Mouse (Mus musculus): ENCODE measurements around the gene Paip2b.
"Not testable (repeated sequence)": the region's sequence is repeated elsewhere in the genome, so short reads cannot be mapped to it uniquely, and the experiment has no call there.

Paip2b gene

GRCm38 (mm10) chr6:83802033-83802432 is 29.5 kb downstream of the Paip2b start:
- no peak for DNase-seq (ENCODE audit: low spot score in 2 of 2)

GRCm38 (mm10) chr6:83796686-83797085 is 34.9 kb downstream of the Paip2b start:
- no peak for DNase-seq (ENCODE audit: low spot score in 2 of 2)

DNA sequence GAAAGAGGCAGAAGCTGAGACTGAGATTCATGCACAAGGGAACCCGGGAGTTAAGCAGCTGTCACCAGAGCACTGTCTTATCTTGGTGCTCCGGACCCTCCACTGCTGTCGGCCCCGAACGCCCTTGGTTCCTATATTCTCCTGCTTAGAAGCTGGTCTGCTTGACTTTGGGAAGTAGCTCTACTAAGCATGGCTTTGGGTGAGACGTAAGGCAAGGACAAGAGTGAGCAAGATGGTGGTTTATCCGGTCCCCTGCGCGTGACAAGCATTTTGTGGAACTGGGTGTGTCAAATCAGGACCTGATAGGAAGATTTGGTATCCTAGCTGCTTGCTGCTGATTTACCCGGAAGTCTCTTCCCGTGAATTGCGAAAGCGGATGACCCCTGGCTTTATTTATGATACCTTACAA is 36.0 kb downstream of the Paip2b start:
- DNase-seq (ENCODE audit: low spot score in 2 of 2): no peak

- peak; percentile 92 to 97 for DNase-seq (ENCODE audit: low spot score in 2 of 2)
These were observed 36.7 kb downstream of the Paip2b start, which contains the start of gene Nagk for GRCm38 (mm10) chr6:83794760-83795296. Nagk (plus strand) TSS chr6:83794982.

GRCm38 (mm10) chr6:83791251-83791890 is 40.2 kb downstream of the Paip2b start:
- DNase-seq (ENCODE audit: low spot score in 2 of 2): no peak

DNA sequence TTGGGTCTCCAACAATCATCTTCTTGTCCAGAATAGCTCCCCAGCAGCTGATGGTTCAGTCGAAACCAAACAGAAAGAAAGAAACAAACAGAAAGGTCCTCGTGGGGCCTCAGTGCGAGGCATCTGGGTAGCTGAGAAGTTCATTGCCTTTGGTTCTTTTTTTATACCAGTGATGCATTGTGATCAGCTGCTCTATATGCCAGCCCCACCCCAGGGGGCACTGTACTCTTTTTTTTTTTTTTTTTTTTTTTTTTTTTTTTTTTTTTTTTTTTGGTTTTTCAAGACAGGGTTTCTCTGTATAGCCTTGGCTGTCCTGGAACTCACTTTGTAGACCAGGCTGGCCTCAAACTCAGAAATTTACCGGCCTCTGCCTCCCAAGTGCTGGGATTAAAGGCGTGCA is 41.0 kb downstream of the Paip2b start:
- not testable (repeated sequence) for DNase-seq (ENCODE audit: low spot score in 2 of 2)

DNA sequence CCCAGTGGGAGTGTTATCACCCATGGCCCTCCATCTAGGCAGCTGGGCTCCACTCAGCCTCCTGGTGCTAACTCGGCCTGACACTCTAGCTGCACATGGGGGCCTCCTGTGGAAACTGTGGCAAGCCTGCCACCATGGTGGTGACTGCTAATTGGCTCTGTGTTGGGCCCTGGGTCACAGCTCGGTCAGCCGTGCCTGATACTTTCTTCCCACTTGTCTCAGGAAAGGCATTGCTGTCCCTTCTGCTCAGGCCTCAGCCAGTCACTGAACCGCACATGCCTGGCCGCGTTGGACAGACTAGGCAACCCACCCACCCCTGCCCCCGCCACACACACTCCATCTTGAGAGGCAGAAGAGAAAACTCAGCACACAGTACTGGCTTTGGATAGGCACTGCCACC is 43.0 kb downstream of the Paip2b start:
- DNase-seq (ENCODE audit: low spot score in 2 of 2): no peak

DNA sequence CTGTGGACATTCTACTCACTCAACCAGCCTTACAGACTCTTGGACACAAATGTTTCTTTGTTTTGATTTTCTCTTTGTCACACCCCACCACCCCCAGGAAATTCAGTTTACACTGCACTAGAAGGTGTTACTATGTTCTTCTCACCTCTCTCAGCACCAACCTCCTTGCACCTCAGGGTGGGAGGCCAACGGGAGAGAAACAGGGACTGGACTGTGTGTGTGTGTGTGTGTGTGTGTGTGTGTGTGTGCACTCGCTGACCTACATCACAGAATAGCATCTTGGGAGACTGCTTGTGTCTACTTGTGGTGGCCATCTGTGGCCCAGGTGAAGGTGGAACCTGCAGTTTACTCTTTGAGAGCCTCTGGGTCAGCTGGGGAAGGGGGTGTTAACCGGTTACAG is 45.1 kb downstream of the Paip2b start:
- DNase-seq (ENCODE audit: low spot score in 2 of 2): no peak

DNA sequence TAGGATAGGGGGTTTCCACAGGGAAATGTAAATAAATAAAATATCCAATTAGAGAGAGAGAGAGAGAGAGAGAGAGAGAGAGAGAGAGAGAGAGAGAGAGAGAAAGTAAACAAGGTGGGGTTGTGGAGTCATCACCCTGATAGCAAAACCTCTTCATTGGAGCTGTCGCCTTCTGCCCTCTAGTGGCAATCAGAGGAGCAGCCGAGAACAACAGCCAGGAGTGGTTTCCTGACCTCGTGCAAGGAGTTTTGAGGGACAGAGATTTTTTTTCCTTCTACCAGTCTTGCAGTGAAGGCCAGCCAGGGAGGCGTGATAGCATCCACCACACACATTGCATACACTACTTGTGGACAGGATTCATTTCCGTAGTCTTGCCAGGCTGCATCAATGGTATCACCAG is 52.5 kb downstream of the Paip2b start:
- peak in 1 of 2 experiments; percentile 46 for DNase-seq (ENCODE audit: low spot score in 2 of 2)

DNA sequence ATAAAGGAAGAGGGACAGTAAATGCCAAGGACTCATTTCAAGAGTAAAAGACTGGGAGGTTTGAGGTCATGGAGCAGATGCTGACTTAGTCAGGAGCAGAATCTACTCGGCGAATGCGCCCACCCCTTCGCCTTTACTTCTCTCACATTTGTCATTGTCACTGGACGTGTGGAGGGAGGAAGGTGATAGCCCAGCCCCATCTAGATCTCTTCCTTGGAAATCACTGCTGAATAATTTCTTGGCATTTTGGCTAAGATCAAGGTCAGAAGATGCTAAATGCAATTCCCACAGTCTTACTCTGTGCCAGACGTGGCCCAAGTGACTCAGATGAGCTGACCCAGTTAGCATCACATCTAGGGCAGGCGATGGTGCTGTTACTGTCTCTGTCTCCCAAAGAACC is 53.2 kb downstream of the Paip2b start:
- no peak for DNase-seq (ENCODE audit: low spot score in 2 of 2)

DNA sequence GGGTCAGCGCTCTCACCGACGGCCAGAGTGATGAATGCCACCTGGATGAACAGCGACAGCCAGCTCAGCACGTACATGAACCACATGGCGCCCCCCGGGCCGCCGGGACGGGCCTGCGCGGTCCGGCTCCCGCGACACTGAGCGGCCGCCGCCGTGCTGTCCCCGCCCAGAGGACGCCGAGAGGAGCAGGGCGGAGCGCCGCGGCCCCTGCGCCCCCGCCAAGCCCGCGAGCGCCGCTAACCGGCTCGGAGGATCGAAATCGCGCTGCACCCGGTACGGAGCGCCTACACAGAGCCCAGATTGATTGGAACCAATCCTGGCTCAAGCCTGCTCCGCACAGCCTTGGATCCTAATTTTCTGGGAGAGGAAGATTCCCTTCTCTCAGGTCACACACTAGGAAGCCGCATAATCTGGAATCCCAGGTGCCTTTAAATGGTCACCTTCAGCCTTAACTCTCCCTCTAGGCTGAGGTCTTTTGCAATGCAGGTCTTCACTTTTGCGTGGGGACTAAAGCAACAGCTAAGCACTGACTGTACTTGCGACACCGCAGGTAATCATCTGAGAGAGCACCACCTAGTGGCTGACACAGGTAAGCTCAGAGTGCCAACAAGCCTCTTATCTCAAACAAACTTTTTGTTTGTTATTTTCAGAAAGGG is 55.8 kb downstream of the Paip2b start, which contains the start of gene Tex261:
Gene Tex261, minus strand, starts transcription at position 176 of the 656 bp plus-strand sequence.
- DNase-seq (ENCODE audit: low spot score in 2 of 2): peak; percentile 90 to 95

DNA sequence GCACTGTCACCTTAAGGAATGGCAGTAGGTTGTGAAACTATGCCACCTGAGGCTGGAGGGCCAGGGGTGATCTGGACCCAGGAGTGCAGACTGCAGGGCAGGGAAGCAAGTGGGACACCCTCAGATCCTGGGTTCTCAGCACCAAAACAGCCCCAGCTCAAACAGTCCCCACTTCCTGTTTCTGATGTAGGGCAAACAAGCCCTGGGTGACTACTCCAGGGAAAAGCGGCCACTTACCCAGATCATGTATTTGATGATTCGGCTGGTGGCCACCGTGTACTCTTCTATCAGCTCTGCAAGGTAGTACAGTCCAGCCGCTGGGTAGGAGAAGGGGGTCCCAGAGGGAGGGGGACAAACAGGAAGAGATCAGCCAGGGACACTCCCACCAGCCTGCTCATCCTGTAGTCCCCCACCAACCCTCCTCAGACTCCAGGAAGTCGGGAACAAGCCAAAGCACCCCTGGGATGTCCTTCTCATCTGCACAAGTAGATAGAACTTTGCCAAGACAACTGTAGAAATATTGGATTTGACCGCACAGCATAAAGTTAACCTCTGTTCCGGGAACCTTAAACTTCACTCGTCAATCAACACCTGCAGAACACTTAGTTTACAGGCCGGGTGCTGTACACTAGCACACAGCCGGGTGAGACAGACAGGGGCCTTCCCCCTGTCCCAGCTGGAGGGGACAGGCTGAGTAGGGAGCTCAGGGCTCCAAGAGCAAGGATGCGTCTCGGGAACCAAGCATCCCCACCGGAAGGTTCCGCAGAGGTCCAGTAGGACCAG is 56.6 kb downstream of the Paip2b start:
- peak in 1 of 2 experiments; percentile 68 for DNase-seq (ENCODE audit: low spot score in 2 of 2)

DNA sequence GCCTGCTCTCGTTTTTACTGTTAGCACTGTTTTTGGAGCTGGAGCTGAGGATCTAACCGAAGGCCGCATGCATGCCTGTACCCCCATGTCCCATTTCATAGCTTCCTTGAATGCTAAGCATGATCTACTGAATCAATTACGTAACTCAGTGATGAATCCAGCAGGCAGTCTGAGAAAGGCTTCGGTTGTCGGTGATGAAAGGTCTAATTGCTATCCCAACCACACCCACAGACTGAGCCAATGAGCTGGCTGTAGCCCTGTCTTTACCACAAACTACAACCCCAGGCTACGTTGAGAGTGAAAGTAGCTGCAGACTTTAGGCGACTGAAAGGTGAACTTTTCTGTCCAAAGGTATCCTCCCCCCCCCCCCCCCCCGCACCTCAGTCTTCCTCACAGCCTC is 57.4 kb downstream of the Paip2b start:
- no peak for DNase-seq (ENCODE audit: low spot score in 2 of 2)

DNA sequence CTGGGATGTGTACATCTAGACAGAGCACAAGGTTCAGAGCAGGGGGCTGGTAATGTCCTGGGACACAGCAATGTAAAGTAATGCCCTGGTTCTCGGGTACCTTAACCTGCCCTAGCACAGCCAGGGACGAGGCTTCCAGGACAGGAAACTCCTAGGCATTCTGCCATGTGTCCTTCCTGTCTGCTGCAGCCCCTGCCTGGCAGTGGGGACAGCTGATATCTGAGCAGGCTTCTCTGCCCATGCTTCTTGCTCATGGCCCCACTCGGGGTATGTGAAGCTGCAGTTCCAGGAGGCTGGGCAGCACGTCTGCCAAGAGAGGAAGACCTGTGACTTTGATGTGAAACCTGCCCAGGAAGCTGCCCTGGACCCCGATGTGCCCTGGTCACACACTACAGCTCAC is 63.1 kb downstream of the Paip2b start:
- no peak for DNase-seq (ENCODE audit: low spot score in 2 of 2)

GRCm38 (mm10) chr6:83766982-83767381 is 64.6 kb downstream of the Paip2b start:
- no peak for DNase-seq (ENCODE audit: low spot score in 2 of 2)

GRCm38 (mm10) chr6:83762880-83763431 is 68.6 kb downstream of the Paip2b start:
- no peak for DNase-seq (ENCODE audit: low spot score in 2 of 2)

GRCm38 (mm10) chr6:83762344-83762743 is 69.2 kb downstream of the Paip2b start, which contains the start of gene Ankrd53:
Ankrd53 (plus strand) TSS chr6:83762644.
- DNase-seq (ENCODE audit: low spot score in 2 of 2): no peak

DNA sequence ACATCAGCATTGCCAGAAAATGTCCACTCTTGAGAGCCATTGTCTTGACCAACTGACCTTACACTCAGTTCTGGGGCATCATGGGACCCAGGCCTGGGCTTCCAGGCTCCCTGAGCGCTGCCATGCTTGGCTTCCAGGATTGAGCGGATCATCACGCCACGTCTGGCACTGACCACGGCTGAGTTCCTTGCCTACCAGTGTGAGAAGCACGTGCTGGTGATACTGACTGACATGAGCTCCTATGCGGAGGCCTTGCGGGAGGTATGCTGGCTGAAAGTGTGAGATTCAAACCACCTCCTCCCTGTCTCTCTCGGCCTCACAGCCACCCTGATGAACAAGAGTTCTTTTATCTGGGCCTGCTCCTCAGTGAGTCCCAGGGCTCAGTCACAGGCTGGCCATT is 75.5 kb downstream of the Paip2b start:
- no peak for DNase-seq (ENCODE audit: low spot score in 2 of 2)

Data from spleen, postnatal 4 days (tissue).